Mouse (Mus musculus): ENCODE measurements around the gene Zfp53. TPM values are rescaled to one million over a fixed set of nuclear protein-coding genes. Genes with fewer than 3 reads are reported as not detected.

Gene Zfp53
- polyA plus RNA-seq, 1 experiment from 2014 or later: 3.2 TPM

GRCm38 (mm10) chr17:21530645-21531330 is 42.0 kb downstream of the Zfp53 start:
- Histone ChIP-seq H3K36me3 (no peaks in the 10 kb centered on the region), H3K4me2 (no peak overlapping the region), H3K27me3 (no peaks in the 10 kb centered on the region), H3K27ac (no peak overlapping the region), H3K9me3 (replicated peaks) (no peaks in the 10 kb centered on the region), H3K4me3 (replicated peaks) (no peak overlapping the region), H3K9ac (no peak overlapping the region), H3K4me1 (replicated peaks) (peaks cover 35% of the 10 kb centered on the region)
- ATAC-seq (ENCODE audit: low read depth) (no peak), DNase-seq (no peak)
- 63% methylated on average over 5 of the region's 5 CpGs for WGBS (ENCODE audit: insufficient replicate concordance)

- Histone ChIP-seq H3K27me3 (no peaks in the 10 kb centered on the region), H3K4me3 (replicated peaks) (peak overlapping the region; percentile 70), H3K9ac (peak overlapping the region; percentile 81; the same call in 1 of the 2 replicates), H3K9me3 (replicated peaks) (no peaks in the 10 kb centered on the region), H3K4me1 (replicated peaks) (peaks cover 39% of the 10 kb centered on the region), H3K4me2 (peak overlapping the region; percentile 88), H3K36me3 (no peaks in the 10 kb centered on the region), H3K27ac (peak overlapping the region; percentile 47)
- ATAC-seq (ENCODE audit: low read depth): no peak; the same call in 1 of the 2 replicates
- 63% methylated on average over 5 of the region's 5 CpGs for WGBS (ENCODE audit: insufficient replicate concordance)
- DNase-seq: no peak
Measured at GRCm38 (mm10) chr17:21531621-21532020, 42.8 kb downstream of the Zfp53 start.

- Histone ChIP-seq H3K4me1 (replicated peaks) (peaks cover 39% of the 10 kb centered on the region), H3K4me2 (peak overlapping the region; percentile 88), H3K27ac (peak overlapping the region; percentile 83), H3K36me3 (no peaks in the 10 kb centered on the region), H3K9ac (peak overlapping the region; percentile 81), H3K27me3 (no peaks in the 10 kb centered on the region), H3K4me3 (replicated peaks) (peak overlapping the region; percentile 70), H3K9me3 (replicated peaks) (no peaks in the 10 kb centered on the region)
- under 1% methylated on average over 54 of the region's 54 CpGs for WGBS (ENCODE audit: insufficient replicate concordance)
- peak; percentile 70 for ATAC-seq (ENCODE audit: low read depth)
- peak; percentile 49 for DNase-seq
Measured at GRCm38 (mm10) chr17:21532101-21532951, 43.5 kb downstream of the Zfp53 start.

GRCm38 (mm10) chr17:21533961-21534360 is 45.2 kb downstream of the Zfp53 start:
- H3K9me3 ChIP-seq (replicated peaks): no peaks in the 10 kb centered on the region
- H3K27me3 ChIP-seq: no peaks in the 10 kb centered on the region
- no peak overlapping the region for H3K9ac ChIP-seq
- H3K4me2 ChIP-seq: 0 out of 2 replicates have a peak overlapping the region, but pooled peaks have one; percentile 17
- 82% methylated on average over 1 of the region's 1 CpGs for WGBS (ENCODE audit: insufficient replicate concordance)
- DNase-seq (no peak), ATAC-seq (ENCODE audit: low read depth) (no peak)
- no peak overlapping the region for H3K27ac ChIP-seq
- peaks cover 39% of the 10 kb centered on the region for H3K4me1 ChIP-seq (replicated peaks)
- no peak overlapping the region for H3K4me3 ChIP-seq (replicated peaks)
- H3K36me3 ChIP-seq: no peaks in the 10 kb centered on the region

- ATAC-seq (ENCODE audit: low read depth) (peak; percentile 17; the same call in 1 of the 2 replicates), DNase-seq (peak; percentile 45)
- H3K4me2 ChIP-seq: peak overlapping the region; percentile 84
- H3K9me3 ChIP-seq (replicated peaks): no peaks in the 10 kb centered on the region
- no peaks in the 10 kb centered on the region for H3K36me3 ChIP-seq
- H3K9ac ChIP-seq: peak overlapping the region; percentile 69; the same call in 1 of the 2 replicates
- no peaks in the 10 kb centered on the region for H3K27me3 ChIP-seq
- H3K4me3 ChIP-seq (replicated peaks): 0 out of 2 replicates have a peak overlapping the region, but pooled peaks have one; percentile 66
- 2% methylated on average over 4 of the region's 4 CpGs for WGBS (ENCODE audit: insufficient replicate concordance)
- peak overlapping the region; percentile 59; the same call in 1 of the 2 replicates for H3K27ac ChIP-seq
- peaks cover 39% of the 10 kb centered on the region for H3K4me1 ChIP-seq (replicated peaks)
Measured at GRCm38 (mm10) chr17:21534460-21535095, 45.8 kb downstream of the Zfp53 start.

GRCm38 (mm10) chr17:21535096-21536001 is 46.6 kb downstream of the Zfp53 start, which contains the start of gene Zfp52:
Zfp52 (plus strand) TSS chr17:21535539.
- no peaks in the 10 kb centered on the region for H3K36me3 ChIP-seq
- DNase-seq: peak; percentile 60

GRCm38 (mm10) chr17:21536096-21536495 is 47.3 kb downstream of the Zfp53 start:
- H3K9ac ChIP-seq: peak overlapping the region; percentile 69
- no peaks in the 10 kb centered on the region for H3K36me3 ChIP-seq
- DNase-seq (no peak), ATAC-seq (ENCODE audit: low read depth) (no peak)
- H3K9me3 ChIP-seq (replicated peaks): no peaks in the 10 kb centered on the region
- peak overlapping the region; percentile 84 for H3K4me2 ChIP-seq
- 14% methylated on average over 7 of the region's 7 CpGs for WGBS (ENCODE audit: insufficient replicate concordance)
- peak overlapping the region; percentile 66 for H3K4me3 ChIP-seq (replicated peaks)
- peaks cover 39% of the 10 kb centered on the region for H3K4me1 ChIP-seq (replicated peaks)
- no peaks in the 10 kb centered on the region for H3K27me3 ChIP-seq
- no peak overlapping the region for H3K27ac ChIP-seq

More at GRCm38 (mm10) chr17:21535096-21536001, 46.6 kb downstream of the Zfp53 start, which contains the start of gene Zfp52:
- Histone ChIP-seq H3K9me3 (replicated peaks) (no peaks in the 10 kb centered on the region), H3K4me2 (peak within 1 kb of the TSS; percentile 84), H3K27ac (peak within 1 kb of the TSS; percentile 59; the same call in 1 of the 2 replicates), H3K4me3 (replicated peaks) (peak within 1 kb of the TSS; percentile 66), H3K9ac (peak within 1 kb of the TSS; percentile 69), H3K4me1 (replicated peaks) (peaks cover 39% of the 10 kb centered on the region), H3K27me3 (no peaks in the 10 kb centered on the region)
- 2% methylated on average over 21 of the region's 21 CpGs for WGBS (ENCODE audit: insufficient replicate concordance)
- peak; percentile 80 for ATAC-seq (ENCODE audit: low read depth)

GRCm38 (mm10) chr17:21536676-21537075 is 47.9 kb downstream of the Zfp53 start:
- no peak for DNase-seq
- H3K4me3 ChIP-seq (replicated peaks): no peak overlapping the region
- no peak for ATAC-seq (ENCODE audit: low read depth)
- no peak overlapping the region for H3K4me2 ChIP-seq
- H3K4me1 ChIP-seq (replicated peaks): peaks cover 36% of the 10 kb centered on the region
- no peaks in the 10 kb centered on the region for H3K36me3 ChIP-seq
- no peak overlapping the region for H3K9ac ChIP-seq
- H3K27ac ChIP-seq: no peak overlapping the region
- H3K27me3 ChIP-seq: no peaks in the 10 kb centered on the region
- 56% methylated on average over 2 of the region's 2 CpGs for WGBS (ENCODE audit: insufficient replicate concordance)
- no peaks in the 10 kb centered on the region for H3K9me3 ChIP-seq (replicated peaks)

- Histone ChIP-seq H3K4me1 (replicated peaks) (no peaks in the 10 kb centered on the region), H3K4me2 (no peak overlapping the region), H3K4me3 (replicated peaks) (no peak overlapping the region), H3K9ac (no peak overlapping the region), H3K27me3 (no peaks in the 10 kb centered on the region), H3K9me3 (replicated peaks) (no peaks in the 10 kb centered on the region), H3K27ac (no peak overlapping the region), H3K36me3 (peaks cover 7% of the 10 kb centered on the region)
- 75% methylated on average over 2 of the region's 2 CpGs for WGBS (ENCODE audit: insufficient replicate concordance)
- ATAC-seq (ENCODE audit: low read depth) (no peak), DNase-seq (no peak)
Measured at GRCm38 (mm10) chr17:21557831-21558230, 69.0 kb downstream of the Zfp53 start.

Measured in liver, embryonic 13.5 days (tissue).